Mouse (Mus musculus): Measurements from ENCODE around the gene Snx8. TPM values are rescaled to one million over a fixed set of nuclear protein-coding genes. Genes with fewer than 3 reads are reported as not detected.

Snx8 gene
- polyA plus RNA-seq, 1 experiment from 2014 or later, result 40.2 TPM

- no peak overlapping the region for H3K4me3 ChIP-seq
- H3K27me3 ChIP-seq, result no peaks in the 10 kb centered on the region
- peaks cover 39% of the 10 kb centered on the region for H3K36me3 ChIP-seq
- no peaks in the 10 kb centered on the region for H3K4me1 ChIP-seq (replicated peaks)
- WGBS, result 86% methylated on average over 3 of the region's 3 CpGs
- H3K9ac ChIP-seq, result no peak overlapping the region
- no peak overlapping the region for H3K27ac ChIP-seq (replicated peaks)
- no peaks in the 10 kb centered on the region for H3K9me3 ChIP-seq
- H3K4me2 ChIP-seq, result no peak overlapping the region
- ATAC-seq (ENCODE audit: low FRiP score, low read depth), result no peak
Observed at GRCm38 (mm10) chr5:140357466-140357865, 31.6 kb downstream of the Snx8 start.

DNA sequence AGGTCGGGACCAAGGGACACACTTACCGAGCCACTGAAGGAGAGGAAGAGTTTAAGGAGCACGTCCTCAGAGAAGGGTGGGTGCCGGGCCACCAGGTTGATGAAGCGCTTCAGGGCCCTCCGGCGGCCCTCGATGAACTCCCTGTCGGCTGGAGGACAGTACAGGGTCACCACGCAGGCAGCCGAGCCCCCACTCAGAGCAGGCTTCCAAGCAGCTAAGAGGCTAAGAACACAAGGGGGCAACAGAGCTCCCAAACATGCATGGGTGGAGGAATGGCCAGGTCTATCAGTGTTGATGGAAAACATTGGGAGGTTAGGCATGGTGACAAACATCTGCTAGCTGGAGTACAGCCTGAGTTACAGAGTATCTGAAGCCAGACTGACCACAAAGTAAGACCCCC, 33.1 kb downstream of the Snx8 start:
- H3K27me3 ChIP-seq, result no peaks in the 10 kb centered on the region
- no peaks in the 10 kb centered on the region for H3K9me3 ChIP-seq
- no peak overlapping the region for H3K27ac ChIP-seq (replicated peaks)
- no peak overlapping the region for H3K4me3 ChIP-seq
- peaks cover 50% of the 10 kb centered on the region for H3K36me3 ChIP-seq
- no peaks in the 10 kb centered on the region for H3K4me1 ChIP-seq (replicated peaks)
- no peak overlapping the region for H3K4me2 ChIP-seq
- no peak overlapping the region for H3K9ac ChIP-seq
- no peak for ATAC-seq (ENCODE audit: low FRiP score, low read depth)
- 82% methylated on average over 11 of the region's 11 CpGs for WGBS

- Histone ChIP-seq H3K4me3 (no peak overlapping the region), H3K9me3 (no peaks in the 10 kb centered on the region), H3K4me2 (no peak overlapping the region), H3K9ac (no peak overlapping the region), H3K27me3 (no peaks in the 10 kb centered on the region), H3K4me1 (replicated peaks) (no peaks in the 10 kb centered on the region), H3K36me3 (peaks cover 45% of the 10 kb centered on the region), H3K27ac (replicated peaks) (no peak overlapping the region)
- WGBS, result 97% methylated on average over 6 of the region's 6 CpGs
- no peak for ATAC-seq (ENCODE audit: low FRiP score, low read depth)
Observed at GRCm38 (mm10) chr5:140352352-140352751, 36.7 kb downstream of the Snx8 start.

DNA sequence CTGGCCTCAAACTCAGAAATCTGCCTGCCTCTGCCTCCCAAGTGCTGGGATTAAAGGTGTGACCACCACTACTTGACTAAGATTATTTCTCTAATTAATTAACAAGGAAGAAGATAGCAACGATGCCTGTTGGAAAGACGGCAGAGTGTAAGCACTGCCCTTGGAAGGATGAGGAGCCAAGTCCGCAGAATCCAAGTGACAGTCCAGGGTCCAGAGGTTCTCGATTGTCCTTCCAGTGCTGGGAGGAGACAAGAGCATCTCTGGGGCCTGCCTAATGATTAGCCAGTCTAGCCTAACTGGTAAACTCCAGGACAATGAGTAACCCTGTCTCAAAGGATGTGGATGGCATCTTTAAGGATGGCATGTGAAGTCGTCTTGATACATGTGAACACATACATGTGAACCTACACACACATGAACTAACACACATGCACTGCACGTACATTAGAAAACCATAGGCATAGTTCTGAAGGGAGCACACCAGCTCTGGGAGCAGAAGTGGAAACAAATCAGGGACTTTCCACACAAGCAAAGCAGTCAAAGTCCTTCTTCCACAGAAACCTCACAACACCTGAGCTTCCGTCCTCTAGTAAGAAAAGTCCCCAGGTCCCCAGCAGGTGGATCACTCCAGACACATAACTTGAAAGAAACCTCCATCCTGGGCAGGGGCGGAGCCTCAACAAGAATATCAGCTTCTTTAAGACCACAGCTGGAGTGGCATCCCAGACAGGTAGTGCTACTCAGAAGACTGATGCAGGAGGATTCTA, 38.1 kb downstream of the Snx8 start:
- H3K4me2 ChIP-seq, result no peak overlapping the region
- no peaks in the 10 kb centered on the region for H3K9me3 ChIP-seq
- no peak overlapping the region for H3K4me3 ChIP-seq
- peaks cover 35% of the 10 kb centered on the region for H3K36me3 ChIP-seq
- no peak overlapping the region for H3K9ac ChIP-seq
- no peak overlapping the region for H3K27ac ChIP-seq (replicated peaks)
- H3K4me1 ChIP-seq (replicated peaks), result no peaks in the 10 kb centered on the region
- H3K27me3 ChIP-seq, result no peaks in the 10 kb centered on the region
- WGBS, result 97% methylated on average over 8 of the region's 8 CpGs
- no peak for ATAC-seq (ENCODE audit: low FRiP score, low read depth)

DNA sequence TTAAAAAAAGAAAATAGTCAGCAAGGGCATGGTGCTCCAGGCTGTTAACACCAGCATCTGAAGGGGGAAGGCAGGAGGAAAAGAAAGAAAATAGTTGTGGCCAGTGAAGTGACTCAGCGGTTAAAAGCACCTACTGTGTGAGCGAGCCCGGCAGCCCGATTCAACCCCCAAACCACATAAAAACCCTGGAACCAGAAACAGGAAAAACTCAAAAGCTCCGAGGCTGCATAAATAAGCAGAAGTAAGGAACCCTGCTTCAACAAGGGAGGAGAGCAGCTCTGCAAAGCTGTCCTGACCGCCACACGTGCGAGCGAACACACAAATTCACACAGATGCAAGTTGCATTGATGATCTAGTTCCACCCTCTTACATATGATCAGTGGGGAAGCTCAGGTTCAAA, 39.2 kb downstream of the Snx8 start:
- Histone ChIP-seq H3K27me3 (no peaks in the 10 kb centered on the region), H3K4me1 (replicated peaks) (no peaks in the 10 kb centered on the region), H3K4me3 (no peak overlapping the region), H3K9me3 (no peaks in the 10 kb centered on the region), H3K27ac (replicated peaks) (no peak overlapping the region), H3K36me3 (peaks cover 28% of the 10 kb centered on the region), H3K9ac (no peak overlapping the region), H3K4me2 (no peak overlapping the region)
- WGBS, result 96% methylated on average over 9 of the region's 9 CpGs
- no peak for ATAC-seq (ENCODE audit: low FRiP score, low read depth)

- no peak for ATAC-seq (ENCODE audit: low FRiP score, low read depth)
- Histone ChIP-seq H3K9me3 (no peaks in the 10 kb centered on the region), H3K4me2 (no peak overlapping the region)
Observed at GRCm38 (mm10) chr5:140346050-140346449, 43.0 kb downstream of the Snx8 start.

GRCm38 (mm10) chr5:140345244-140345643, 43.8 kb downstream of the Snx8 start:
- WGBS, result 93% methylated on average over 4 of the region's 4 CpGs
- Histone ChIP-seq H3K4me3 (no peak overlapping the region), H3K4me1 (replicated peaks) (no peaks in the 10 kb centered on the region), H3K9ac (no peak overlapping the region), H3K4me2 (no peak overlapping the region), H3K27ac (replicated peaks) (no peak overlapping the region), H3K9me3 (no peaks in the 10 kb centered on the region), H3K36me3 (peaks cover 22% of the 10 kb centered on the region; the same call in 1 of the 2 replicates), H3K27me3 (no peaks in the 10 kb centered on the region)
- ATAC-seq (ENCODE audit: low FRiP score, low read depth), result no peak

More at GRCm38 (mm10) chr5:140346050-140346449, 43.0 kb downstream of the Snx8 start:
- no peaks in the 10 kb centered on the region for H3K27me3 ChIP-seq
- H3K4me1 ChIP-seq (replicated peaks), result no peaks in the 10 kb centered on the region
- no peak overlapping the region for H3K4me3 ChIP-seq
- no peak overlapping the region for H3K9ac ChIP-seq
- WGBS, result 88% methylated on average over 1 of the region's 1 CpGs
- H3K27ac ChIP-seq (replicated peaks), result no peak overlapping the region
- peaks cover 16% of the 10 kb centered on the region; the same call in 1 of the 2 replicates for H3K36me3 ChIP-seq

- H3K36me3 ChIP-seq, result peaks cover 38% of the 10 kb centered on the region
- no peak overlapping the region for H3K4me3 ChIP-seq
- H3K27ac ChIP-seq (replicated peaks), result no peak overlapping the region
- no peak overlapping the region for H3K4me2 ChIP-seq
- no peak for ATAC-seq (ENCODE audit: low FRiP score, low read depth)
- no peak overlapping the region for H3K9ac ChIP-seq
- WGBS, result 87% methylated on average over 4 of the region's 4 CpGs
- no peaks in the 10 kb centered on the region for H3K27me3 ChIP-seq
- H3K9me3 ChIP-seq, result no peaks in the 10 kb centered on the region
- H3K4me1 ChIP-seq (replicated peaks), result no peaks in the 10 kb centered on the region
Observed at GRCm38 (mm10) chr5:140342880-140343279, 46.2 kb downstream of the Snx8 start.

GRCm38 (mm10) chr5:140339836-140340235, 49.2 kb downstream of the Snx8 start:
- Histone ChIP-seq H3K9me3 (no peaks in the 10 kb centered on the region), H3K4me3 (no peak overlapping the region), H3K9ac (no peak overlapping the region), H3K4me1 (replicated peaks) (no peaks in the 10 kb centered on the region), H3K36me3 (peaks cover 34% of the 10 kb centered on the region), H3K27ac (replicated peaks) (no peak overlapping the region), H3K27me3 (no peaks in the 10 kb centered on the region), H3K4me2 (no peak overlapping the region)
- WGBS, result 95% methylated on average over 3 of the region's 3 CpGs
- no peak for ATAC-seq (ENCODE audit: low FRiP score, low read depth)

DNA sequence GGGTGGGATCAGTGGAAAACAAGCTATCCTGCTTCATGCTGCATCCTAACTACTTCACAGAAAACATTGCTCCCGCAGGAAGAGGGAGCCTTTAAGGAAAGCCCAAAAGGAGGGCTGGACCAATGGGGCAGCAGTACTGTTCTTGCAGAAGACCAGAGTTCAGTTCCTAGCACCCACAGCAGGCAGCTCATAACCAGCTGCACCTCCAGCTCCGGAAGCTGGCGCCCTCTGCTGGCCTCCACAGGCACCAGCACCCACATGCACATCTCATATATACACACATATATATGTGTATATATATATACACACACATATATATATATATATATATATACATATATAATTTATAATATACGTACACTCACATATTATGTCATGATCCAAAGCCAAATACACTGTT, 50.3 kb downstream of the Snx8 start:
- no peak for ATAC-seq (ENCODE audit: low FRiP score, low read depth)
- Histone ChIP-seq H3K4me3 (no peak overlapping the region), H3K9me3 (no peaks in the 10 kb centered on the region), H3K4me2 (no peak overlapping the region), H3K4me1 (replicated peaks) (no peaks in the 10 kb centered on the region), H3K9ac (no peak overlapping the region), H3K27ac (replicated peaks) (no peak overlapping the region), H3K36me3 (peaks cover 27% of the 10 kb centered on the region), H3K27me3 (no peaks in the 10 kb centered on the region)
- 97% methylated on average over 4 of the region's 4 CpGs for WGBS

DNA sequence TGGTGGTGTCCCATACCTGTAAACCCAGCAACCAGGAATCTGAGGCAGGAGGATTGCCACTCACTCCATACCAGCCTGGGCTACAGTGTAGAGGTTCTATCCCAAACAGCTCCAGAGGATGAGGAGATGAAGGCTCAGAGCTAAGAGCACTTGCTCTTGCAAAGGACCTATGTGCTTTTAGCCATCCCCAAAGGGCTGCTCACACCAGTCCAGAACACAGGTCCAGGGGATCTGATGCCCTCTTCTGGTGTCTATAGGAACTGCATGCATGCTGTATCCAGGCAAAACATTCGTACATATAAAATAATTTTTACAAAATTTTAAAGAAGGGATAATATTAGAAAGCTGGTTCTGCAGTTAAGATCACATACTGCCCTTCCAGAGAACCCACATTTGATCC, 52.4 kb downstream of the Snx8 start:
- Histone ChIP-seq H3K36me3 (peaks cover 27% of the 10 kb centered on the region), H3K4me3 (no peak overlapping the region), H3K4me1 (replicated peaks) (peaks cover 4% of the 10 kb centered on the region), H3K27me3 (no peaks in the 10 kb centered on the region), H3K9ac (no peak overlapping the region), H3K9me3 (no peaks in the 10 kb centered on the region), H3K4me2 (no peak overlapping the region), H3K27ac (replicated peaks) (no peak overlapping the region)
- no peak for ATAC-seq (ENCODE audit: low FRiP score, low read depth)
- 76% methylated on average over 1 of the region's 1 CpGs for WGBS

DNA sequence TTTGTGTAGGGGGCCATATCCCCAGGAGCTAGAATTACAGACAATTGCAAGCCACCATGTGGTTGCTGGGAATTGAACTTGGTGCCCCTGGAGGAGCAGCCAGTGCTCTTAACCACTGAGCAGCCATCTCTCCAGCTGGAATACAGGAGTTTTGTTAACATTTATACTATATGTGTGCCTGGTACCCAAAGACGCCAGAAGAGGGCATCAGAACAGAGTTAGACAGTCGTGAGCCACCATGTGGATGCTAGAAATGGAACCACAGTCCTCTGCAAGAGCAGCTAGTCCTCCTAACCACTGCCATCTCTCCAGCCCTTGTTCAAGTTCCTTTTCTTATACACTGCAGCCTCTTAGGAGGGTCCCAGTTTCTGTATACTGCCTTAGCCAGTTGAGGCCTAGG, 55.4 kb downstream of the Snx8 start:
- 20% methylated on average over 2 of the region's 2 CpGs for WGBS
- ATAC-seq (ENCODE audit: low FRiP score, low read depth), result no peak
- H3K36me3 ChIP-seq, result peaks cover 5% of the 10 kb centered on the region; the same call in 1 of the 2 replicates
- no peaks in the 10 kb centered on the region for H3K9me3 ChIP-seq
- no peak overlapping the region for H3K9ac ChIP-seq
- no peak overlapping the region for H3K4me3 ChIP-seq
- H3K27me3 ChIP-seq, result no peaks in the 10 kb centered on the region
- H3K4me2 ChIP-seq, result no peak overlapping the region
- peaks cover 15% of the 10 kb centered on the region for H3K4me1 ChIP-seq (replicated peaks)
- no peak overlapping the region for H3K27ac ChIP-seq (replicated peaks)

DNA sequence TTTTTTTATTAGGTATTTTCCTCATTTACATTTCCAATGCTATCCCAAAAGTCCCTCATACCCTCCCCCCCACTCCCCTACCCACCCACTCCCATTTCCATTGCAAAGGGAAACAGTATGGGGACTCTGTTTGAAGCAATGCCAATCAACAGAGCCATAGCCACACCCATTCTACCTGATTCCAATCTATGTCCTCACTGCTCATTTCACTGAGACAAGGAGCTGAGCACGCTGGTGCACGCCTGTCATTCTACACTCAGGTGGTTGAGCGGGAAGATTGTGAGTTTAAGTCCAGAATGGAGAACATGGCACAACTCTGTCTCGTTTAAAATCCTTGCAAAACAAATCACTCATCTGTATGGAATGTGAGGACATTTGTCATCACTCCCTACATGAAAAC, 56.5 kb downstream of the Snx8 start:
- Histone ChIP-seq H3K9me3 (no peaks in the 10 kb centered on the region), H3K4me1 (replicated peaks) (peaks cover 15% of the 10 kb centered on the region), H3K4me2 (peak overlapping the region; percentile 91; the same call in 1 of the 2 replicates), H3K4me3 (no peak overlapping the region), H3K27me3 (no peaks in the 10 kb centered on the region), H3K9ac (no peak overlapping the region), H3K36me3 (peaks cover 12% of the 10 kb centered on the region; the same call in 1 of the 2 replicates), H3K27ac (replicated peaks) (no peak overlapping the region)
- ATAC-seq (ENCODE audit: low FRiP score, low read depth), result no peak
- 68% methylated on average over 4 of the region's 4 CpGs for WGBS

All from hindbrain, embryonic 15.5 days (tissue).